Mouse (Mus musculus): Measurements from ENCODE around the gene Alg9.

Gene Alg9

DNA sequence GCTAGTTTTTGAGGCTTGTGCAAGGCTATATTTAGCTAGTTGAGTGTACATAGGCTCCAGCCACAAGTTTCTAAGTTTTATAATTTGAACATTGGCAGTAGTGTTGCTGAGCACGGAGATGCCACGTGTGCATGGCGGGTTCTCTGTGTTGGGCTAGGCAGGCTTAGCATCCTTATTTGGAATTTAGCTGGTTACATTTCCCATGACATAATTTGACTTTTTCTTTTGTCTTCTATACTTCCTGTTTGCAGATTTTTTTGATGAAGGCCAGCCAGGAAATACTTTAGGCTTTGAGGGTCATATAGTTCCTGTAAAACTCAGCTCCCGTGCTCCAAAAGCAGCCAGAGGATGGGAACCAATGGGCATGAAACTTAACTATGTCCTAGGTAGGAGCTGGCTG, 89.0 kb downstream of the Alg9 start:
- in situ Hi-C loops (cut with MboI; ENCODE audit: low pct_unique_long_range_greater_than_20kb in 1 of 2, low sequenced_read_pairs in 2 of 2, unreplicated experiment in 1 of 2), result loop anchor here in 1 of 2 experiments (5.0 to 25.0 kb wide), 2 partner anchors 148 to 423 kb away; partner anchors contain the start of gene Colca2

DNA sequence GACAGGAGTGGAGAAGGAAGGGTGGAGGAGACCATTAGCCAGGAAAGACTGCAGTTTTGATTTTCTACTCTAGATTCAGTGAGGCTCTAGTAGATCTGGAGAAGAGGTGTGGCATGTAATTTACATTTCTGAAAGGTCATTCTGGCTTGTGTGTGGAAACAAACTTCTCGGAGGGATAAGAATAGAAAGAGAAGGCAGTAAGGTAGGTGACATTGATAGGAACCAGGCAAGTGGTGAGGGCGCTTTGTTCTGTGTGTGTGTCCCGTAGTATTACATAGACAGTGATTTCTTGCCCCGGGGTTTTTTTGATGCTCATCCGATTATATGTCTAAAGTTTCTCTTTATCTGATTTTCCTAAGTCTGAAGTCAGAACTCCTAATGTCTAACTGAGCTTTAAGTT, 90.1 kb downstream of the Alg9 start:
- in situ Hi-C loops (cut with MboI; ENCODE audit: low pct_unique_long_range_greater_than_20kb in 1 of 2, low sequenced_read_pairs in 2 of 2, unreplicated experiment in 1 of 2), result loop anchor here in 1 of 2 experiments (5.0 to 25.0 kb wide), 2 partner anchors 147 to 422 kb away; partner anchors contain the start of gene Colca2

DNA sequence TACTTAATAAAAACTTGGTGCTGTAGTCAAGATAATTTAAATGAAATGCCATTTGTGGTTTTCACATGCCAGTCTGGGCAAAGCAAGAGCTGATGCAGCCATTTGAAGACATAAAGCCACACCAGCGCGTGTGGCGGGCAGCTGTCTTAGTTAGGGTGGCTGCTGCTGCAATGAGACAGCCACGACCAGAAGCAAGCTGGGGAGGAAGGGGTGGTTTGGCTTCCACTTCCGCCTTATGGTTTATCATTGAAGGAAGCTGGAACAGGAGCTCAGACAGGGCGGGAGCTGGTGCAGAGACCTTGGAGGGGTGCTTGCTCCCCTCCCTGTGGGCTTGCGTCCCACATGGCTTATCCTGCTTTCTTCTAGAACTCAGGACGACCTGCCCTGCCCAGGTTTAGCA, 91.0 kb downstream of the Alg9 start:
- in situ Hi-C loops (cut with MboI; ENCODE audit: low pct_unique_long_range_greater_than_20kb in 1 of 2, low sequenced_read_pairs in 2 of 2, unreplicated experiment in 1 of 2), result loop anchor here in 1 of 2 experiments (25.0 kb wide), 1 partner anchor 421 kb away; the partner anchor contains the start of gene Colca2

DNA sequence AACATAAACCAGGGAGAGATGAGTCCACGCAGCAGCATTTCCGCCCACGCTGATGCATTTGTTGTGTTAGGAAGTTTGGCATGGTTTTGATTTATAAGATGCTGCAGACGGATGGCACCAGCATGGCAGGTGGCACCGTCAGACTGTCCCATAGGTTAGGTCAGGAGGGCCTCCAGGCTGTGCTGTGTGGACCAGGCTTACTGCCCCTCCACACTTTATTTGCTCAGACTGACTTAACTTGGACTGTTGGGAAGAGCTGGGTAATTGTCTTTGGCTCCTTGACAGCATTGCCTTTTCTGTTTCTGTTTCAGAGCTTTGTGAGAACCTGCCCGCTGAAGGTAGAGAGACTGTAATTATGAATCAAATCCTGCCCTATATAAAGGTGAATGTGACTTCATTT, 92.2 kb downstream of the Alg9 start:
- in situ Hi-C loops (cut with MboI; ENCODE audit: low pct_unique_long_range_greater_than_20kb in 1 of 2, low sequenced_read_pairs in 2 of 2, unreplicated experiment in 1 of 2), result loop anchor here in 1 of 2 experiments (25.0 kb wide), 1 partner anchor 420 kb away; the partner anchor contains the start of gene Colca2

DNA sequence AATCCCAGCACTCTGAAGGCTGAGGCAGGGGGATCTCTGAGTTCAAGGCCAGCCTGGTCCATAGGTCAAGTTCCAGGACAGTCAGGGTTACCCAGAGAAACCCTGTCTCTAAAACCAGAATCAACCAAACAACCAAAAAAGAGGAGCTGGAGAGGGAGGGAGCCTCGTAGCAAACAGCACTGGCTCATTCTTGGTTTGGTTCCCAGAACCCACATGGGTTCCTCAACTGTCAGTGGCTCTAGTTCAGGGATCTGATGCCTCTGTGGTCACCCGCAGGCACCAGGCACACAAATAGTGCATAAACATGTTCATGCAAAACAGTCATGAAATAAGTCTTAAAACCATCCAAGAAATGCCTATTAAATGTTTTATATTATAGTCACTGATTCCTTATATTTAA, 93.4 kb downstream of the Alg9 start:
- in situ Hi-C loops (cut with MboI; ENCODE audit: low pct_unique_long_range_greater_than_20kb in 1 of 2, low sequenced_read_pairs in 2 of 2, unreplicated experiment in 1 of 2), result loop anchor here in 1 of 2 experiments (25.0 kb wide), 1 partner anchor 419 kb away; the partner anchor contains the start of gene Colca2

DNA sequence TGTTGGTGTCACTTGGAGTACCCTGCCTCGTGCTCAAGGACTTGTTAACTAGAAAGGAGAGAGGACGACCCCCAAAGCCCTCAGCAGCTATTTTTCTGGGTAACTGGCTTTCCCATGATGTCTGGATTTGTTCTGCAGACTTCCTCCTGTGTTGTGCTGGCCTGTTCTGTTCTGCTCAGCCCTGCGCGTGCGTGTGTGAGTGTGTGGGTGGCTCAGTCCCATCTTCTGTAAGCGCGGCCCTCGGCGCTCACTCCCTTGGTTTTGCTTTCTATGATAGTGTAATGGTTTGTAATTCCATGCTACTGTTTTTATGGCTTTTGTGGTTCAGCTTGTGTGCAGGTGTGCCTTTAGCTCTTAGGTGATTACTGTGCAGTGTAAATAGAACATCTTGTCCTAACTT, 98.4 kb downstream of the Alg9 start:
- in situ Hi-C loops (cut with MboI; ENCODE audit: low pct_unique_long_range_greater_than_20kb in 1 of 2, low sequenced_read_pairs in 2 of 2, unreplicated experiment in 1 of 2), result loop anchor here in 1 of 2 experiments (25.0 kb wide), 1 partner anchor 414 kb away; the partner anchor contains the start of gene Colca2

DNA sequence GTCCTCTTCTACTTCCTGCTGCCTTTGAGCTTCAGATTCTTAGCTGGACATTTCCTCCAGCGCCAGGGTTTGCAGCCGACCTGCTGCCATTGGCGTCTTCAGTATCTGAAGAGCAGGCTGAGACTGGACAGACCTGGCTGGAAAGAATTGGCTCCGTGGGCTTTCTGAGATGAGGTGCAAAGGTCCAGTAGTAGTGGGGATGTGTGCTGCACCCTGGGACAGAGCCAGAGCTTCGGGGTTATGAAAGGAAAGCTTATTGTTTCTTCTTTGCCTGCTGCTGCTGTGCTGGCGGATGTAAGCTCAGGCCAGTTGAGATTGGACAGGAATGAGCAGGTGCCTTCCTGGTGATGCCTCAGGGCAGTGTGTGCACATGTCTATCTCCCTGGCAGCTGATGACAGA, 99.2 kb downstream of the Alg9 start:
- in situ Hi-C loops (cut with MboI; ENCODE audit: low pct_unique_long_range_greater_than_20kb in 1 of 2, low sequenced_read_pairs in 2 of 2, unreplicated experiment in 1 of 2), result loop anchor here in 1 of 2 experiments (25.0 kb wide), 1 partner anchor 413 kb away; the partner anchor contains the start of gene Colca2

DNA sequence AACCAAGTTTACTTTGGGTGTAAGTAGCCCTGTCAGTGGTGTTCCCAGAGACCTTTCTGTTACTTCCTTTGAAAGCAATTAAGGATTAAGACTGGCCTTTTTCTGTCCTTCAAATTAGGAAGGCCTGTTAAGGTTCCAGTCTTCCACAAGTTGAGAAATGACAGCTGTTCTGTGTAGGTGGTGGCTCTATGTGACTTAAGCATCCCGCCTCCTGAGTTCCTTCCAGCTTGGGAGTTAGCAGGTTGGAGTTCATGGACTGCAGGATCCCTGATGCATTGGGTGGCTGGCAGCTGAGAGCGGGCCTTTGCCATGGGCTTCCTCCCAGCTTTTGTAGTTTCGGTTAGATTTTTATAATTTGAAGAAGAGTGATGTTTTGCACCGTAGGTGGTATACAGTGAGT, 100.7 kb downstream of the Alg9 start:
- in situ Hi-C loops (cut with MboI; ENCODE audit: low pct_unique_long_range_greater_than_20kb in 1 of 2, low sequenced_read_pairs in 2 of 2, unreplicated experiment in 1 of 2), result no loop called here

DNA sequence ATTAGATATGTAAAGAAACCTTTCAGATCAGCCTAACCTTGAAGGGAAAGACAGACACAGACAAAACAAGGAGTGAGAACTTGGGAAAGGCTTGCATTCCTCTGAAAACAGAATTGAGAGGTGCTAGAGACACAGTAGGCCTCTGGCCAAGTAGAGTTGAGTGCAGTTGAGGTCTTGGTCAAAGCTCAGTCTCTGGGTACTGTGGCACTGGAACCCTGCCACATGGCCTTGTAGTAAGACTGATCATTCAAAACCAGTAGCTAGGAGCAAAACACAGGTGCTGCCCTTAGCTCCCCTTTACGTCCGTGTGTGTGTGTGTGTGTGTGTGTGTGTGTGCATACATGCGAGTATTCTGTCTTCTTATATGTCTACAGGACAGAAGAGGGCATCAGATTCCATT, 101.5 kb downstream of the Alg9 start:
- in situ Hi-C loops (cut with MboI; ENCODE audit: low pct_unique_long_range_greater_than_20kb in 1 of 2, low sequenced_read_pairs in 2 of 2, unreplicated experiment in 1 of 2), result no loop called here

DNA sequence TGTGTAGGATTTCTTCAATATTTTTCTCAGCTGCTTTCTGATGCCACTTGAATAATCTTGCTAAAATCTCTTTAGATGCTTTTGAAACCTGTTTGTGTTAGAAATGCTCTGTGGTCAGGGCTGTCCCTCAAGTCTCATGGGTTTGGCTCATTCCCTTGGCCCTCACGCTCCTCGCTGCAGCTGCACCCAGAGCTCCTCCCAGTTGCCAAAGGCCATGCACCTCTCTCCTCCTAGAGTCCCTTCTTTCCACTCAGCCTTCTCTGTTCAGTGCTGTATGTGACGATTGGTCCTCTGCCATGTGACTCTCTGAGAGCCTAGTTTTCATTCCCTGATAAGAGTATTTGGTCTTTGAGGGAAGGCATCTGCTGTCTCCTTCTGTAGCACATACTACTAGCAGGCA, 102.6 kb downstream of the Alg9 start:
- in situ Hi-C loops (cut with MboI; ENCODE audit: low pct_unique_long_range_greater_than_20kb in 1 of 2, low sequenced_read_pairs in 2 of 2, unreplicated experiment in 1 of 2), result no loop called here

DNA sequence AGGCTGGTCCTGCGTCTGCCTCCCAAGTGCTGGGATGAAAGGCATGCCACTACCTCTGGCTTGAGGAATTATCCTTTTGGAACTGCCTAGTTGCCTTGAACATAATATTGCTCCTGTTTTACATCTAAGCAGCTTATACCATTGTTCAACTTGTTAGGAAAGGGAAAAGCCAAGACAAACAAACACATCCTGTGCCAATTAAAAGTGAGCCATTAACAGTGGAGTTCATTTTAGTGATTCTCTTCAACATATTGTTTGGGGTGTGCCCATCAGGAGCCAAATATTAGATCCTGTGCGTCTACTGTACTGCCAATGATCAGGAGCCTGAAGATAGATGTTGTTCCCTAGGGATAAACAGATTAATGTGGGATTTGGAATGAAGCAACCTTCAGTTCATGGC, 107.4 kb downstream of the Alg9 start:
- in situ Hi-C loops (cut with MboI; ENCODE audit: low pct_unique_long_range_greater_than_20kb in 1 of 2, low sequenced_read_pairs in 2 of 2, unreplicated experiment in 1 of 2), result no loop called here

DNA sequence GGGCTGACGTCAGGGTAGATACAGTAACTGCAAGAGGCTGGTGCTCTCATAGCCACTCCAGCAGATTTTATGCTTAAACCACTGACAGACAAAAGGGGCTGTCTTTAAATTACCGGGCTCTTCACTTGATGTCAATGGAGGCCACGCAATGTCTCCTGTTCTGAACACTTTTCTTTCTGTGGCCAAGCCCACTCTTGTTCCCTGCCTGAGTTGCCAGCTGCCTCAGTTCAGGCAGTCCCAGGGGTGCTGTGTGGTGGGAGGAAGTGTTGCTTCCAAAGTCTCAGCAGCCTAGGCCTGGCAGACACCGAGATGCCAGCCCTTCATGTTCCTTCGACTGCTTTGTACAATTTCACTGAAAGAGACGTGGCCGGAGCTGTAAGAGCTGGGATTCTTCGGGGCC, 109.3 kb downstream of the Alg9 start:
- in situ Hi-C loops (cut with MboI; ENCODE audit: low pct_unique_long_range_greater_than_20kb in 1 of 2, low sequenced_read_pairs in 2 of 2, unreplicated experiment in 1 of 2), result no loop called here

DNA sequence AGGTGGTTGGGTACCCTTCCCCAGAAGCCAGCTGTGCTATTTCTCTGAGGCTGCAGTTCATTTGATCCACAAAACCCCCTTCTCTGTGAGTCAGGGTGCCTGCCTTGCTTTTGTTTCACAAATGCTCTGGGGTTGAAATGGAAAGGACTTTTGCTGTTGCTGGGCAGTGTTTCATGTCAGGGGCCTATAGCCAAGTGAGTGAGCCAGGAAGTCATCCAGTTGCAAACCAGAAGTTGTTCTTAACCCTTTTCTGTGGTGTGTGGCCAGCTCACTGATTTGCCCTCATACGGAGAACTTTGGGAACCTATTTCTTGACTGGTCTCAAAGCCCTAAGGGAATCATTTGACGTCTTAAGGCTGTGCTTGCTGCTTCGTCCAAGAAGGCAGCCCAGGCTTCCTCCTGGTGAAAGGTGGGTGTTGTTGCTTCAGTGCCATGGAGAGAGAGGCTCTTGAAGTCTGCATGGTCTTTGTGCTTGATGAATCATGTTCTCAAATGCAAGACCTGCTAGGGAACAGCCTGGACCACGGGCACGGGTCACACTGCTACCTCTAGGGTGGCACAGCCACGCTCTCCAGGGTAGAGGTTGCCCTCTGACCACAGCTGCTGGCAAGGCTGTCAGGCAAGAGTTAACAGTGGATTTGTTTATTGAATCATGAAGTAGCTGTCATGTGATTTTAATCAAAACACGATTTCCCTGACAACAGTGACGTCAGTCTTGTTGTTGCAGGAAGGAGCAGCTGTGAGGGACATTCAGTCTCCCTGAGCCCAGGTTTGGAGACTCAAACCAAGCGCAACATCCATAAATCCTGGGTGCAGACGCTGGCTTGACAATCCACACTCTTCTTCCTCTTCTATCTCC, 110.2 kb downstream of the Alg9 start:
- in situ Hi-C loops (cut with MboI; ENCODE audit: low pct_unique_long_range_greater_than_20kb in 1 of 2, low sequenced_read_pairs in 2 of 2, unreplicated experiment in 1 of 2), result no loop called here

DNA sequence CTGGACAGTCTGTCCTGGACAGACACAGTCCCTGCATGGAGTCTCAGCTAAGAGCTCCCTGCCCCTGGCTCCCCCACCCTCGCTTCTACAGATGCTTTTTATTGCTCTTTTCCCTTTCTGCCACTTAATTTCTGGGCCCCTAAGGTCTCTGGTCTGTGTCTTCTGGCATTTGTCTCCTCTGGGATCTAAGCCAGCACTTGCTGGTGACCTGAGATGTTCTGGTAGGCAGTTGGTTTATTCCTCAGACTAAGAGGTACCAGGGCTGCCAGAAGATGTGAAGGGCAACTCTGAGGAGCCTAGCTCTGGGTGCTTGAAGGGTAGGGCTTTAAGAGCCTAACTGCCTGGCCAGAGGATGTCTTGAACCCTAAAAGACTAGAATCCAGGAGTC, 110.8 kb downstream of the Alg9 start:
- in situ Hi-C loops (cut with MboI; ENCODE audit: low pct_unique_long_range_greater_than_20kb in 1 of 2, low sequenced_read_pairs in 2 of 2, unreplicated experiment in 1 of 2), result no loop called here

DNA sequence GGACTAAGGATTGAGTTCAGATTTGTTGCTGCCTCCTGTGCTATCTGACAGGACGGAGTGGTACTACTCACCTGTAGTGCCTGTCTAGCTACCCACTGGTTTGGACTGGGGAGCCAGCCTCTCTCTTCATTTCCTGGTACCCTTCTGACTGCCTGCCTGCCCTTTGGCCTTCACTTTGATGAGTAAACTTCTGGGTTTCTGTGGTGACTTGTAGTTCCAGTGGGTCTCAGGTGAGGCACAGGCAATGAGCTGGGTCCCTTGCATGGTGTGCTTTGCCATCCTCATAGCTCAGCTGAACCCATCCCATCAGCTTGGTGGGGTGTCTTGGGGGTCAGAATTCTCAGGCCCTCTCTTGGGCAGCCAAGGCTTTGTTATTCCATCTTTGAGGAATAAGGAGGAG, 112.1 kb downstream of the Alg9 start:
- in situ Hi-C loops (cut with MboI; ENCODE audit: low pct_unique_long_range_greater_than_20kb in 1 of 2, low sequenced_read_pairs in 2 of 2, unreplicated experiment in 1 of 2), result no loop called here

DNA sequence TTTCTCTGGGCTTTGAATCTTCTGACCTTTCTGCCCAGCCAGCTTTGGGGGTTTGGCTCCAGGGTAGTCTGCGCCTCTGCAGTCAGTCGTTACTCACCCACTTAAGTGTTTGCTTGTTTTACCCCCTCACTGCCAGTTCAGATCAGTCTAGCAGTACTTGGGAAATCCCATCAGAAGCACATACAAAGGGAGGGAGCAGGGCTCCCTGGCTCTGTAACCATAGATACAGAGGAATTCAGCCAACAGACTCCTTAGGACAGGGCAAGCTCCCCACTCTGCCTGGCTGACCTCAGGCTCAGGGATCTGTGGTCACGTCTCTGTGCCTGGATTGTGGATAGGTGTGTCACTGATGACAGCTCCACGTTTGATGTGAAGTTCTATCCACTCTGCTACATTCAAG, 112.5 kb downstream of the Alg9 start:
- in situ Hi-C loops (cut with MboI; ENCODE audit: low pct_unique_long_range_greater_than_20kb in 1 of 2, low sequenced_read_pairs in 2 of 2, unreplicated experiment in 1 of 2), result no loop called here

DNA sequence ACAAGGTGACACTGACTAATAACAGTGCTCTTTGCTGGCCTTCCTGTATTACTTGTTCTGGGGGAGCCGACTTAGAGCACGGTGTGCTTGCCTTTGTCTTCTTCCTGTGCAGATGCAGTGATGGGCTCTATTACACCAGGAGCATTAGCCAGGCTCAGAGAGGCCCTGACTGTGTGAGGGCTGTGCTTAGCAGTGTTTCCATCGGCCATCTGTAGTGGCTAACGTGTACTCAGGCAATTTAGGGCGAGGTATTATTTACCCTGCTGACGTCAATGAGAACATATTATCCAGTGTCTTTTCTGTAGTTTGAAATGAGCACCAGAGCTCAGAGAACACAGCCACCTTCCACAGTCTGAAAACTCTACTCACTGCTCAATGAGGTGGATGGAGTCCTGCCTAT, 114.4 kb downstream of the Alg9 start:
- in situ Hi-C loops (cut with MboI; ENCODE audit: low pct_unique_long_range_greater_than_20kb in 1 of 2, low sequenced_read_pairs in 2 of 2, unreplicated experiment in 1 of 2), result no loop called here

DNA sequence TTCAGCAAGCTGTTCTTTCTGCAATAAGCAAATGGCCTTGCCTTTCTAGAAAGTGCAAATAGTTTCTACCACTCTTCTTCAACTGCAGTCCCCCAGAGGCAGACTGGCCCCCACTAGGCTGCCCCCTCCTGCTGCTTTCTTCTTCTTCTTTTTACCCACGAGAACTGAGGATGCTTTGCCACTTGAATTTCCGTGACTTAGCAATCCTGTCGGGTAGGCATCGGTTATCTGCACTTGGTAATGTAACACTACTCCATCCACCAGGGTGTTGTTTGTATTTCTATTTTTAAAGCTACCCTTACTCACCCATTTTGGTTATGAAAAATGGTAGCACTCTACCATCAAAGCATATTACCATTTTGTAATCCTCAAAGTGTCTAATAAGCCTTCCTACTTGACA, 115.1 kb downstream of the Alg9 start:
- in situ Hi-C loops (cut with MboI; ENCODE audit: low pct_unique_long_range_greater_than_20kb in 1 of 2, low sequenced_read_pairs in 2 of 2, unreplicated experiment in 1 of 2), result no loop called here

DNA sequence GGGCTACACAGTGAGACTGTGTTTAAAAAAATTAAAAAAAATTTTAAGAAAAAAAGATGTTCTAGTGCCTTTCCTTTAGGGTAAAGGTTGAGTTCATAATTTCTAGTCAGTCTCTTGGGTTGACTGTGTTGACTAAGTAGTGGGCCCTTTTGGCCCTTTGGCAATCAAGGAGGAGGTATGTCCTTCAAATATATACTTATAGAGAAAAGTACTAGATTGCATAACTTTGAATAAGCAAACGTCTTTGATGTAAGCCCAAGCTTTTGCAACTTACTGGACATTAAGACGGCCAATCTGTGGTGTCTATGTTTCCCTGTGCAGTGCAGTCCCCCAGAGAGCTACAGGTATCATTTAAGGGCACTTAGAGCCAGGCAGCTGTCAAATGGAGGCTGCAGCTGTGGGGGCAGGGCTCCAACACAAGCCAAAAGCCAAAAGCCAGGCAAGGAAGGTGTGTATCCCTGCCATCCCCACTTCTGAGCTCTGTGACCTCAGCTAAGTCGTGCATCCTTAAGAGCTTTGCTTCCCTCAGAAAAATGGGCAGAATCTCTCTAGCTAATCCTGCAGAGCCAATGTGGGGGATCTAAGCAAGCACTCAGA, 115.8 kb downstream of the Alg9 start:
- in situ Hi-C loops (cut with MboI; ENCODE audit: low pct_unique_long_range_greater_than_20kb in 1 of 2, low sequenced_read_pairs in 2 of 2, unreplicated experiment in 1 of 2), result no loop called here
